Mouse (Mus musculus) forebrain, embryonic 14.5 days (tissue): ENCODE measurements around the gene Shcbp1l. TPM values are rescaled to one million over a fixed set of nuclear protein-coding genes. Genes with fewer than 3 reads are reported as not detected.
"Not testable (repeated sequence)": the region's sequence is repeated elsewhere in the genome, so short reads cannot be mapped to it uniquely, and the experiment has no call there.

Experiments used
- ATAC-seq: fragments of 200-750 bp; cut with Nextera tagmentation; 2 replicates; pipeline ENCODE4 v1.8.0; 2017; ENCODE audit warnings: mild to moderate bottlenecking, moderate library complexity
- DNase-seq: peaks from one replicate; pipeline ENCODE4 v3.0.0-alpha.2; 2015; ENCODE audit warnings: low spot score
- H3K27ac ChIP-seq: fragments of 300-500 bp; sonication (generic); 2 replicates; pipeline ENCODE4 v1.5.1; 2014; ENCODE audit warnings: low read depth, mild to moderate bottlenecking, control low read depth, low read length, moderate library complexity
- H3K27me3 ChIP-seq: fragments of 300-500 bp; sonication (generic); replicated peaks from 2 replicates; pipeline ENCODE4 v1.6.1; 2014; ENCODE audit warnings: low read length, control low read depth, mixed read lengths; ENCODE audit not compliant: control insufficient read depth, insufficient read depth
- H3K36me3 ChIP-seq: fragments of 300-500 bp; sonication (generic); 2 replicates; pipeline ENCODE4 v1.6.1; 2014; ENCODE audit warnings: low read length, control low read depth; ENCODE audit not compliant: control insufficient read depth, insufficient read depth
- H3K4me1 ChIP-seq: fragments of 300-500 bp; sonication (generic); 2 replicates; pipeline ENCODE4 v1.6.1; 2014; ENCODE audit warnings: antibody characterized with exemption, low read length, control low read depth; ENCODE audit not compliant: control insufficient read depth, insufficient read depth
- H3K4me2 ChIP-seq: fragments of 300-500 bp; sonication (generic); 2 replicates; pipeline ENCODE4 v1.6.1; 2014; ENCODE audit warnings: mild to moderate bottlenecking, control low read depth, low read length
- H3K4me3 ChIP-seq: fragments of 300-500 bp; sonication (generic); 2 replicates; pipeline ENCODE4 v1.5.1; 2014; ENCODE audit warnings: low read depth, low read length, control low read depth
- H3K9ac ChIP-seq: fragments of 300-500 bp; sonication (generic); 2 replicates; pipeline ENCODE4 v1.6.1; 2014; ENCODE audit warnings: mild to moderate bottlenecking, low read length, control low read depth, moderate library complexity
- H3K9me3 ChIP-seq: fragments of 300-500 bp; sonication (generic); replicated peaks from 2 replicates; pipeline ENCODE4 v1.6.1; 2016; ENCODE audit warnings: low read length, control low read depth, mixed read lengths; ENCODE audit not compliant: control insufficient read depth
- WGBS: fragments of 180-500 bp; shearing (Covaris S2); extraction: QIAGEN DNeasy Blood & Tissue Kit; methylation state at CpG from one replicate; pipeline ENCODE4 v1.1.7; 2014; 5-methylcytosine and 5-hydroxymethylcytosine counted together
- polyA plus RNA-seq: library from polyadenylated mRNA; unstranded; fragments of >200 nt; fragmentation: Nextera tagmentation; extraction: Ambion mirVana; gene quantifications from 2 replicates; pipeline ENCODE4 v1.2.1, GENCODE M21; 2014

Shcbp1l gene
- polyA plus RNA-seq, 1 experiment from 2014 or later = 0.15 TPM

DNA sequence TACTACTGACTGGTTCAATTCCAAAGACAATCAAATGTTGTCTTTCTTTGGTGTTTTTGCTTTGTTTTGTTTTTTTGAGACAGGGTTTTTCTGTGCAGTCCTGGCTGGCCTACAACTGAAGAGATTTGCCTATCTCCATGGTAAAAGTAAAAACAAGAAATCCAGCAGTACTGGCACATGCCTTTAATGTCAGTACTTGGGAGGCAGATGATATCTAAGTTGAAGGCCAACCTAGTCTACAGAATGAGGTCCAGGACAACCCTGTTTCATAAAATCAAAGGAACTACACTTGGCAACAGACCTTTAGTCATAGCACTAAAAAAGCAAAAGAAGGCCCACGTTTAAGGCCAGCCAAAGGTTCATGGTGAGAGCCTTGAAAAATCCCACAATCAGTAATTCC, 36.8 kb downstream of the Shcbp1l start:
- Histone ChIP-seq H3K4me3 (no peak overlapping the region), H3K4me1 (no peaks in the 10 kb centered on the region), H3K36me3 (peaks cover 84% of the 10 kb centered on the region), H3K9me3 (no peaks in the 10 kb centered on the region), H3K27me3 (no peaks in the 10 kb centered on the region), H3K27ac (no peak overlapping the region), H3K4me2 (no peak overlapping the region), H3K9ac (no peak overlapping the region)
- ATAC-seq (no peak), DNase-seq (no peak)
- 86% methylated on average over 1 of the region's 1 CpGs for WGBS

DNA sequence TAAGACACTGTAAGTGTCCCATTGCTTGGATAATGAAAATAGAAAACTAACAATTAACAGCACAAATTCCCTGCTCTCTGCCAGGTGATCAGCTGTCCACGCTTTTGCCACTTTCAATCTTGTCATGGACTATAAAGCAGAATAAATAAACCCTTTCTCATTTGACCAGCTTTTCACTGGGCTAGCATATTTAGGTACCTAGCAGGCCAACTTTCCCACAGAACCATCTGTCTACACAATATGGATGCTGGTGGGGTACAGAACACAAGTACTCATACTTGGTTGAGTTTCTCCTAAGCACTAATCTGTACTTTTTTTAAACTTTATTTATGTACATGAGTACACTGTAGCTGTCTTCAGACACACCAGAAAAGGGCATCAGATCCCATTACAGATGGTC, 54.3 kb downstream of the Shcbp1l start:
- 89% methylated on average over 1 of the region's 1 CpGs for WGBS

DNA sequence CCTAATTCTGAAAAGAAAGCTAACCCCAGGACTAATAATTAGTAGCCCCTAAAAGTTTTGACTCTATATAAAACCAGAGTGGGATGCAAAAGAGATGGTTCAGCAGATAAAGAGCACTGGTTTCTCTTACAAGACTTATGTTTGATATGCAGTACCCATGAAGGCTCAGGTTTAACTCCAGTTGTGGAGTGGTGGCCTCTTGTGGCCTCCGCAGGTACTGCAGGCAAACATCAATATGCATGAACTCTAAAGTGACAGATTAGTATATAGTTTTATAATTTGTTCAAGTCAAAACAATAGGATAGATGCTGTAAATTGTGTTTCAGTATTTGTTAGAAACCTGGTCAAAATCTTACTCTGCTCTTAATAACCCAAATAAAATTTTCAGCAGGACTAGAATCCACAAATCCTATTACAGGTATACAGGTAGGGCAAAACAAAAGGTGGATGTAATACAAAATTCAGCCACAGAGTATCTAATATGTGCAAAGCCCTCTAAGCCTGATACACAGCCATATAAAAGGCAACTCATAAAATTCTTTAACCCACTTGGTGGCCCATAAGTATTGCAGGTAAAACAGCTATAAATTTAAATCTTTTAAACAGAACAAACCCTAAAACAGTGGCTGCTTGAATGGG, 55.5 kb downstream of the Shcbp1l start:
- 42% methylated on average over 1 of the region's 1 CpGs for WGBS
- Histone ChIP-seq H3K27ac (no peak overlapping the region), H3K4me3 (no peak overlapping the region), H3K9me3 (no peaks in the 10 kb centered on the region), H3K4me2 (no peak overlapping the region), H3K36me3 (peaks cover 68% of the 10 kb centered on the region), H3K27me3 (no peaks in the 10 kb centered on the region), H3K4me1 (peaks cover 17% of the 10 kb centered on the region), H3K9ac (no peak overlapping the region)
- DNase-seq = peak; percentile 76
- no peak for ATAC-seq

More for the DNA sequence above, 54.3 kb downstream of the Shcbp1l start:
- H3K4me2 ChIP-seq = no peak overlapping the region
- H3K27me3 ChIP-seq = no peaks in the 10 kb centered on the region
- H3K4me1 ChIP-seq = peaks cover 5% of the 10 kb centered on the region; the same call in 1 of the 2 replicates
- H3K9me3 ChIP-seq = no peaks in the 10 kb centered on the region
- H3K4me3 ChIP-seq = no peak overlapping the region
- no peak for DNase-seq
- ATAC-seq = no peak
- no peak overlapping the region for H3K9ac ChIP-seq
- H3K36me3 ChIP-seq = peaks cover 77% of the 10 kb centered on the region
- H3K27ac ChIP-seq = no peak overlapping the region

DNA sequence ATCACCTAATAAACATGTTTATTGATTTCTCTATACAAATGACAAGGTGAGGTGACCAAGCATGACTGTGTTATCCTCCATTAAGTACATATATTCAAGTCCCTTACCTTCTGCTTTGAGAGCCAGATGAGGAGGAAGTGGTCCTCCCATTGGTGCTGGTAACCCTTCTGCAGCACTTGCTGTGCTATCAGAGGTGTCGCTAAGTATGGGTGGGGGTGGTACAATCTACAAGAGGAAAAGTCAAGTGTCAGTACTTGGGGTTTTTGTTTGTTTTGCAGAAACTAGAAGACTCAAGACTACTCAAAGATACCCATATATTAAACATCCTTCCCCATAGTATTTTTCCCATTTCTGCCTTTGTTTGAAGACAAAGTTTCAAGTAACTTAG, 56.1 kb downstream of the Shcbp1l start:
- Histone ChIP-seq H3K36me3 (peaks cover 65% of the 10 kb centered on the region), H3K9ac (no peak overlapping the region), H3K4me2 (no peak overlapping the region), H3K4me1 (peaks cover 21% of the 10 kb centered on the region), H3K4me3 (no peak overlapping the region), H3K27ac (no peak overlapping the region), H3K27me3 (no peaks in the 10 kb centered on the region), H3K9me3 (no peaks in the 10 kb centered on the region)
- no peak for ATAC-seq
- WGBS = 76% methylated on average over 1 of the region's 1 CpGs
- no peak for DNase-seq

DNA sequence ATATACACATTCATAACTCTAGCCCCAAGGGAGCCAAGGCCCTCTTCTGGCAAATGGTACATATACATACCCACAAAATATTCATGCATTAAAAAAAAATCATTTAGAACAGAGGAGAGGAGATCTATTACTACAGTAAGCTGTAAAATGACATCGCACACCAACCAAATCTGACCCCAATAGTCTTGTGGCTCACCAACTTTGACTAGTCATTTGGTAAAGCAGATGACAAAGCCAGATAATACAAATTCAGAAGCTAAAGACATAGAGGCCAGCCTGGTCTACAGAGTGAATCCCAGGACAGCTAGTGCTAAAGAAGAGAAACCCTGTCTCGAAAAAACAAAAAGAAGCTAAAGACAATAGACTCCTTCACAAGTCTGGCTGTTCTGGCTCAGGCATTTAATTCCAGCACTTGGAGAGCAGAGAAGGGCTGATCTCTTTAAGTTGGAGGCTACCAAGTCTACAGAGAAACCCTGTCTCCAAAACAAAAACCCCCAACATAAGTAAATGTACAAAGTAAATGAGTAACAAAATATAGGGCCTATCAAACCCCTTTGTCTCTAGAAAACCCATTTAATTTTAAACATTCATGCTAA, 60.3 kb downstream of the Shcbp1l start:
- ATAC-seq = no peak

DNA sequence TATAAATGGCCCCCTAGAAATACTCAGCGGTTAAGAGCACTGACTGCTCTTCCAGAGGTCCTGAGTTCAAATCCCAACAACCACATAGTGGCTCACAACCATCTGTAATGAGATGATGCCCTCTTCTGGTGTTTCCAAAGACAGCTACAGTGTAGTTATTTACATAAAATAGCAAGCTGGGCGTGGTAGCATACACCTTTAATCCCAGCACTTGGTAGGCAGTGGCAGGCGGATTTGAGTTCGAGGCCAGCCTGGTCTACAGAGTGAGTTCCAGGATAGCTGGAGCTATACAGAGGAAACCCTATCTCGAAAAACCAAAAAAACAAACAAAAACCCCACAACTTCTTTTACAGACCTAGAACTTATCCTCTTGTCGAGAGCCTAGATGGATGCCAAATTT, 61.2 kb downstream of the Shcbp1l start:
- peaks cover 15% of the 10 kb centered on the region for H3K36me3 ChIP-seq
- DNase-seq, ATAC-seq, H3K9me3 ChIP-seq, H3K27ac ChIP-seq, H3K27me3 ChIP-seq: not testable (repeated sequence)
- H3K9ac ChIP-seq = peak overlapping the region; percentile 99
- peak overlapping the region; percentile 100 for H3K4me3 ChIP-seq
- peak overlapping the region; percentile 88 for H3K4me2 ChIP-seq
- peaks cover 24% of the 10 kb centered on the region for H3K4me1 ChIP-seq
- 14% methylated on average over 6 of the region's 6 CpGs for WGBS

More for the DNA sequence above, 60.3 kb downstream of the Shcbp1l start:
- Histone ChIP-seq H3K27ac (no peak overlapping the region), H3K9me3 (no peaks in the 10 kb centered on the region), H3K4me1 (peaks cover 24% of the 10 kb centered on the region), H3K36me3 (peaks cover 23% of the 10 kb centered on the region), H3K27me3 (no peaks in the 10 kb centered on the region), H3K4me3 (peak overlapping the region; percentile 100), H3K4me2 (peak overlapping the region; percentile 88), H3K9ac (peak overlapping the region; percentile 49)
- DNase-seq = no peak
- WGBS = 37% methylated on average over 2 of the region's 2 CpGs

DNA sequence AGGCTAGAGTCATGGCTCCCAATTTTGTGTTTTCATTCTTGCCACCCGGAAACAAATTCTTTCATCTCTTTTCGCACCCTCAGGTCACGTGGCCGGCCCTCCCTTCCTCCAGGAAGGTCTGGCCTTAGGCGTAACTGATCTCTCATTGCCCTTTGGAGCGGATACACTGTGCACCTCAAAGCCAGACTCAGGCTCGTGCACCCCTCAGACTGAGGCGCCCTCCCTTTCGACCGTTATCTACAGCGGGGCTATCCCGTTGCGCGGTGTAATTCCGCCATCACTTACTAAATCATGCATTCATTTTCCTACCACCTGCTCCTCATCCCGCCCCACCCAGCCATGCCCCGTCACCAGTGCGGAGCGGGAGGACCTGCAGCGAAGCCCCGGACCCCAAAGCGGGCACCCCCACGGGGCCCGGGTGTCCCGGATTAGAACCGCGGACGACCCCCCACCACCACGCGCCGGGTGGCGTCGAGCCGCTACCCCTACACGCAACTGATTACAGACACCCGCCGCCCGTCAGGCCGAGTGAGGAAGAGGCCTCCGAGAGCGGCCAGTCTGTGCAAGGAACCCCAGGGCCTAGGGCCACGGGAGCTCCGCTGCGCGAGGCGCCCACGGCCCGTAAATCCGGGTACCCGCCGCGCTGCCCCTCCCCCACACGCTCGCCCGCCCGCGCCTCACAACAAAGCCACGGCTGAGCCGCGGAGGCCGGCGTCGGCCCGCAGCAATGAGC, 62.0 kb downstream of the Shcbp1l start:
- Histone ChIP-seq H3K36me3 (peaks cover 7% of the 10 kb centered on the region), H3K4me2 (peak overlapping the region; percentile 88), H3K4me1 (peaks cover 24% of the 10 kb centered on the region), H3K9me3 (no peaks in the 10 kb centered on the region), H3K9ac (peak overlapping the region; percentile 99), H3K4me3 (peak overlapping the region; percentile 100), H3K27me3 (no peaks in the 10 kb centered on the region), H3K27ac (peak overlapping the region; percentile 93)
- ATAC-seq (peak; percentile 84), DNase-seq (peak; percentile 66)
- WGBS = under 1% methylated on average over 64 of the region's 64 CpGs

DNA sequence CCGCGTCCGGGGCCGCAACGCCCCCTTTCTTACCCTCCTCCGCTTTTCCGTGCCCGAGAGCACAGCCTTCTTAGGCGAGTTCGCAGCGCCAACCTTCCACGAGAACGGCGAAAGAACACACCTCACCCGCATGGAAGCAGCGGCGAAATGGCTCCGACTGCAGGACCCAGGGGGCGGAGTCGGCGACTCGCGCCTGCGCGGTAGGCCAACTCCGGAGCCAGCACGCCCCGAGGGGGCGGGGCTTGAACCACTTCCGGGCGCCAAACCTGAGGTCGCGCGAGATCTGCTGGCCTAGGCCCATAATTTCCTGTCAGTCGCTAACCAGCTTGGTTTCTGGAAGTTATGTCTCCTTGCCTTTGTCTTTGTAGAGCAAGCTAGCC, 62.5 kb downstream of the Shcbp1l start, which contains the start of gene Dhx9:
Dhx9 (minus strand) TSS at position 161 of the 380 bp plus-strand sequence.
- H3K4me1 ChIP-seq = peaks cover 24% of the 10 kb centered on the region
- peak within 1 kb of the TSS; percentile 99 for H3K9ac ChIP-seq
- H3K27me3 ChIP-seq = no peaks in the 10 kb centered on the region
- H3K27ac ChIP-seq = peak within 1 kb of the TSS; percentile 93
- ATAC-seq (peak; percentile 94), DNase-seq (peak; percentile 98)
- H3K36me3 ChIP-seq = peaks cover 2% of the 10 kb centered on the region
- H3K4me2 ChIP-seq = peak within 1 kb of the TSS; percentile 88
- WGBS = under 1% methylated on average over 33 of the region's 35 CpGs
- no peaks in the 10 kb centered on the region for H3K9me3 ChIP-seq
- H3K4me3 ChIP-seq = peak within 1 kb of the TSS; percentile 100

DNA sequence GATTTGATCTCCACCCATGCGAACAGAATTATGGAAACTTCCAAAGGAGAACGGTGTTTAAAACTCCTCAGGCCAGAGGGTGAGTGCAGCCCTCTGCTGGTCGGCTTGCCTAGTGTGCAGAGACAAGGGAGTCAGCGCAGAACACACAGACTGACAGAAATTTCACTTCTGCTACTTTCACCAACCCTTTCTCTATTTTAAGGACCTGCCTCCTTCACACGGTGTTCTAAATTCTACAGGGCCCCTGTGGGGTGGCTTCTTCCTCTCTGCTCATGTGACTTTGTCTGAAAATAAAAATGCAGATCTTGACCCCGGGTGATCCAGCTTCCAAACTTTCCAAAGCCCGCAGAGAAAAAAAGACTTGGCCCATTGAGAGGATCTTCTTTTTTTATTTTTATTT, 64.2 kb downstream of the Shcbp1l start:
- 50% methylated on average over 7 of the region's 7 CpGs for WGBS
- Histone ChIP-seq H3K9me3 (no peaks in the 10 kb centered on the region), H3K4me1 (peaks cover 20% of the 10 kb centered on the region), H3K36me3 (no peaks in the 10 kb centered on the region), H3K4me2 (no peak overlapping the region), H3K4me3 (no peak overlapping the region), H3K27ac (no peak overlapping the region), H3K27me3 (no peaks in the 10 kb centered on the region), H3K9ac (no peak overlapping the region)
- ATAC-seq (no peak), DNase-seq (no peak)
